ENCODE assay signal across 11 mouse cellular contexts in genomic region chr16:24891453-24891852, GRCm38 (mm10).
A peak's percentile ranks its signal among the peaks of the same experiment; 100 is the strongest.
DNase-seq lines count a peak whose midpoint lies in the region; ATAC-seq lines count a peak whose summit lies in the region.
"Had no signal": no experiment of that assay in that cellular context is flagged by ENCODE, and none has a peak within 500 bp of the region (broad histone marks: within the 10 kb centered on the region; RNA-seq: fewer than 3 reads in every experiment).

No protein-coding gene starts in this region.

- no peaks in the 10 kb centered on the region for H3K4me1 ChIP-seq in midbrain, embryonic 14.5 days (ENCODE audit: control insufficient read depth, insufficient read depth, low read length)
- H3K4me1 ChIP-seq in midbrain, embryonic 13.5 days (replicated peaks) = no peaks in the 10 kb centered on the region
- H3K4me1 ChIP-seq: liver, embryonic 15.5 days had no signal

- WGBS in midbrain, embryonic 14.5 days = 81% methylated on average over 6 of the region's 6 CpGs
- 79% methylated on average over 6 of the region's 6 CpGs for WGBS in midbrain, embryonic 13.5 days

- H3K9me3 ChIP-seq in midbrain, embryonic 14.5 days (ENCODE audit: control insufficient read depth, low read length) = no peaks in the 10 kb centered on the region
- no peaks in the 10 kb centered on the region for H3K9me3 ChIP-seq in midbrain, embryonic 13.5 days
- H3K9me3 ChIP-seq: liver, embryonic 15.5 days had no signal

- no peak overlapping the region for H3K4me2 ChIP-seq in midbrain, embryonic 14.5 days (ENCODE audit: low read length)
- H3K4me2 ChIP-seq in midbrain, embryonic 13.5 days (replicated peaks) = no peak overlapping the region
- H3K4me2 ChIP-seq: liver, embryonic 15.5 days had no signal

- H3K36me3 ChIP-seq in midbrain, embryonic 14.5 days (ENCODE audit: control insufficient read depth, insufficient read depth, low read length) = no peaks in the 10 kb centered on the region
- H3K36me3 ChIP-seq in midbrain, embryonic 13.5 days = no peaks in the 10 kb centered on the region
- H3K36me3 ChIP-seq: liver, embryonic 15.5 days had no signal

- no peak overlapping the region for H3K9ac ChIP-seq in midbrain, embryonic 14.5 days (replicated peaks; ENCODE audit: low read length)
- no peak overlapping the region for H3K9ac ChIP-seq in midbrain, embryonic 13.5 days (replicated peaks)
- H3K9ac ChIP-seq: liver, embryonic 15.5 days had no signal

- H3K27ac ChIP-seq in midbrain, embryonic 14.5 days (replicated peaks; ENCODE audit: low read depth, low read length) = no peak overlapping the region
- H3K27ac ChIP-seq in midbrain, embryonic 13.5 days = no peak overlapping the region
- H3K27ac ChIP-seq: liver, embryonic 15.5 days had no signal

- intact Hi-C loops in gastrocnemius, postnatal 14 days (cut with DNase I; ENCODE audit: low total_unique reads) = no loop called here

- peak; percentile 78 for DNase-seq in gastrocnemius, adult 18-20 months (ENCODE audit: low spot score)
- DNase-seq in gastrocnemius, postnatal 10 days = no peak
- peak; percentile 80 for DNase-seq in 416B (ENCODE audit: low read depth)
- peak; percentile 54 for DNase-seq in gastrocnemius, postnatal 14 days
- peak; percentile 76 to 82 for DNase-seq in lung, adult 18-20 months
- DNase-seq in midbrain, embryonic 14.5 days = no peak
- DNase-seq: cerebellum, postnatal 36 days had no signal

- no peaks in the 10 kb centered on the region for H3K27me3 ChIP-seq in midbrain, embryonic 14.5 days (ENCODE audit: control insufficient read depth, insufficient read depth, low read length)
- no peaks in the 10 kb centered on the region for H3K27me3 ChIP-seq in midbrain, embryonic 13.5 days
- H3K27me3 ChIP-seq: liver, embryonic 15.5 days had no signal

- ATAC-seq in erythroid progenitor cell, adult 5-6 weeks (replicated peaks; ENCODE audit: low FRiP score, poor library complexity, severe bottlenecking) = no peak
- ATAC-seq in midbrain, embryonic 14.5 days (ENCODE audit: low FRiP score, low TSS enrichment) = no peak
- no peak for ATAC-seq in midbrain, embryonic 13.5 days
- ATAC-seq: forebrain, embryonic 14.5 days had no signal

- no peak overlapping the region for H3K4me3 ChIP-seq in midbrain, embryonic 14.5 days (replicated peaks; ENCODE audit: low read depth, low read length)
- H3K4me3 ChIP-seq in midbrain, embryonic 13.5 days (replicated peaks) = no peak overlapping the region
- H3K4me3 ChIP-seq: liver, embryonic 15.5 days had no signal

Comparison
In these comparisons a context has a peak if more than half of its experiments do, and no peak if none do; other contexts are left out.
1. DNase-seq: peak in gastrocnemius, adult 18-20 months (single experiment), 416B (single experiment), gastrocnemius, postnatal 14 days (single experiment) and lung, adult 18-20 months (2 of 2); none in gastrocnemius, postnatal 10 days (single experiment) and midbrain, embryonic 14.5 days (single experiment).